Mouse (Mus musculus) cerebellum, postnatal 25 days (tissue): Measurements from ENCODE around the gene Gne.

Experiments
- DNase-seq, 2 experiments: peaks; one replicate each; pipeline ENCODE4 v3.0.0; 2021; ENCODE audit warnings: mixed read lengths in 2 of 2

The Gne gene

DNA sequence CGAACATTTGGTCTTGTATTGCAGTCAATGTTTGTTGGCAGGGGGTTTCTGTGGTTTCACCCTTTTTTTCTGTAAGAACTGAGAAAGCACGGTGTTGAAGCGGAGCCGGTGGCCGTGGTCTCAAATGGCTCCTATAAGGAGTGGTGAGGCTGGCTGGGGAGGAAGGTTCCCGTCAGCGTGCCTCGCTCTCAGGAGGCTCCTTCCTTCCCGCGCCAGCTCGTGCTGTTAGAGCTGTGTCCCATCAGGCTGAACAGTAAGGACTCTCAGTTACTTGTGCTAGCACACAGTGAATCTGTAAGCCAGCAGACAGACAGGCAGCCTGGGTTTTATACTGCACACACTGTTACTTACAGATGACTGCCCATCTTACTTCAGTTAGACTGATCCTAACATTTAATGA is 61.2 kb downstream of the Gne start:
- peak in 1 of 2 experiments; percentile 4 for DNase-seq

DNA sequence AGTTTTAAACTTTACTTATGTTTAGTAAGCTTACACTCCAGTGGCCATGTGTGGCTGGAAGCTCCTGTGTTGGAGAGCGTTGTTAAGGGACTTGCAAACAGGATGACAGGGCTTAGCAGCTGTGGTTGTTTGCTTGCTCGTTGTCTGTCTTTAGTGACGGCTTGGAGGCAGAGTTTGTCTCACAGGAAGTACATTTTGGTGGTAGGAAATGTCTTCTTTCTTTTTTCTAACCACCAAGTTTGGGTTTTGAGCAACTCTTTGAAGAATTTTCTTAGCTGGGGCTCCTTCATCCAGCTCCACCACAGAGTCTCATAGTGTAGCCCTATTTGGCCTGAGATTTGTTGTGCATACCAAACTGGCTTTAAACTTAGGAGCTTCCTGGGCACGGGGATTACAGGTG is 61.7 kb downstream of the Gne start:
- peak in 1 of 2 experiments; percentile 0 for DNase-seq

- peak in 1 of 2 experiments; percentile 2 for DNase-seq
These were observed 67.2 kb downstream of the Gne start for GRCm38 (mm10) chr4:44016791-44017190.

- peak in 1 of 2 experiments; percentile 2 for DNase-seq
These were observed 67.9 kb downstream of the Gne start for GRCm38 (mm10) chr4:44016071-44016470.

GRCm38 (mm10) chr4:44013391-44014070 is 70.4 kb downstream of the Gne start:
- peak in 1 of 2 experiments; percentile 1 for DNase-seq

- DNase-seq, result peak; percentile 92 to 94
These were observed 71.3 kb downstream of the Gne start for GRCm38 (mm10) chr4:44012376-44013367.

- no peak for DNase-seq
These were observed 72.2 kb downstream of the Gne start for GRCm38 (mm10) chr4:44011799-44012198.

DNA sequence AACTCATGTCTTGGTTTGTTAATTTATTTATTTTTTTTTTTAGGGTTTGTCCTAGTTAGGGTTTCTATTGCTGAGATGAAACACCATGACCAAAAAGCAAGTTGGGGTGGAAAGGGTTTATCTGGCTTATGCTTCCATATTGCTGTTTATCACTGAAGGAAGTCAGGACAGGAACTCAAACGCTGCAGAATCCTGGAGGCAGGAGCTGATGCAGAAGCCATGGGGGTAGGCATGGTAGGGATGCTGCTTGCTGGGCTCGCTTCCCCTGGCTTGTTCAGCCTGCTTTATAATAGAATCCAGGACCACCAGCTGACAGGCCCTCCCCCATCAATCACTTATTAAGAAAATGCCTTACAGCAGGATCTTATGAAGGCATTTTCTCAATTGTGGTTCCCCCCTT is 73.1 kb downstream of the Gne start:
- no peak for DNase-seq

DNA sequence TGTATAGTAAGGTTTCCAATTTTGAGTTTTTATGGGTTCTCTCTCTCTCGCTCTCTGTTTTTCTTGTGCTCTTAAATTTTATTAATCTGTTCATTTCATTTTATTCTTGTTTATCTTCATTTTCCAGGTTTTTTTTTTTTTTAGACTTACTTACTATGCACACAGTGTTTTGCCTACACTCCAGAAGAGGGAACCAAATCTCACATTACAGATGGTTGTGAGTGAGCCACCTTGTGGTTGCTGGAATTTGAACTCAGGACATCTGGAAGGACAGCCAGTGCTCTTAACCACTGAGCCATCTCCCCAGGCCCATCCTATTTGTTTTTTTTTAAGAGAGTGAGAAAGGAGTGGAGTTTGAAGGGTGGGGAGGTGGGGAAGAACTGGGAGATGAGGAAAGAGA is 73.8 kb downstream of the Gne start:
- no peak for DNase-seq

DNA sequence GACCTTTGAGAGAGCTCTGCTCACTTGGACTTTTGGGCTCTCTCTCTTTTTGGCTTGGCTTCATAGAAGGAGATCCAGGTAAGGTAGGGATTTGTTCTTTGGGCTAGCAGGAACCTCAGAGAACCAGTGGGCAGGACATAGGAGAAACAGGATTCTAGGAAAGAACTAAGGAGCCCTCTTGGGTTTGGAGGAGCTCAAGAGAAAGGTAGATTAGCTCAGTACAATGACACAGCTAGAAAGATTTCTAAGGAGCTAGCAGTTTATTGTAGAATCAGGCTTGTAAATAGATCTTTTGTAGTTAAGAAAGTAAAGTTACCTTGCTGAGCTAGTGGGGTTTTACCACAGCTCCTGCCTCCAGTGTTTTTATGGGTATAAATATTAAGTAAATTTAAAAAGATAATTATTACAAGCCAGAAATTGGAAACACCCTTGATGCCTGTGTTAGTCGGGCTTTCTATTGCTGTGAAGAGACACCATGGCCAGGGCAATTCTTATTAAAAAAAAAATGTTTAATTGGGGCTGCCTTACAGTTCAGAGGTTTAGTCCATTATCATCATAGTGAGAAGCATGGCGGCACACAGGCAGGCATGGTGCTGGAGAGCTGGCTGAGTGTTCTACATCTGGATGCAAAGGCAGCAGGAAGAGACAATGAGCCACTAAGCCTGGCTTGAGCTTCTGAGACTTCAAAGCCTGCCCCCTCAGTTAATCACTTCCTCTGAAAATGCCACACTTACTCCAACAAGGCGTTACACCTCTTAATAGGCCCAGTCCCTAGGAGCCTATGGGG is 79.2 kb downstream of the Gne start:
- DNase-seq, result no peak

- DNase-seq, result no peak
These were observed 79.9 kb downstream of the Gne start, which contains the start of gene Clta for GRCm38 (mm10) chr4:44004126-44004525. TSS of gene Clta (plus strand) at chr4:44004452.

DNA sequence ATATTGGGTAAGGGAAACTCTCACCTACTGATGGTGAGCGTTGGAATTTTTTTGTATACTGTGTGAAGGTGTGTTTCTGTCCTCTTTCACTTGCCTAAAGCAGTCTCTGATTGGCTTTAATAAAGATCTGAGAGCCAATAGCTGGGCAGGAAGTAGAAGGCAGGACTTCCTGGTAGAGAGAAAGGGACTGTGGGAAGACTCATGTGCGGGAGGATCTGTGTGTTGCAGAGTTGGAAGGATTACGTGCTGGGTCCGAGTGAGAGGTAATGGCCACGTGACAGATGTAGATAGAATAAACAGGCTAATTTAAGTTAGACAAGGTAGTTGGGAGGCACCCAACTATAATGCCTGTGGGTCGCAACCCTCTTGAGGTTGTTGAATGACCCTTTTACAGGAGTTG is 80.4 kb downstream of the Gne start:
- no peak for DNase-seq

DNA sequence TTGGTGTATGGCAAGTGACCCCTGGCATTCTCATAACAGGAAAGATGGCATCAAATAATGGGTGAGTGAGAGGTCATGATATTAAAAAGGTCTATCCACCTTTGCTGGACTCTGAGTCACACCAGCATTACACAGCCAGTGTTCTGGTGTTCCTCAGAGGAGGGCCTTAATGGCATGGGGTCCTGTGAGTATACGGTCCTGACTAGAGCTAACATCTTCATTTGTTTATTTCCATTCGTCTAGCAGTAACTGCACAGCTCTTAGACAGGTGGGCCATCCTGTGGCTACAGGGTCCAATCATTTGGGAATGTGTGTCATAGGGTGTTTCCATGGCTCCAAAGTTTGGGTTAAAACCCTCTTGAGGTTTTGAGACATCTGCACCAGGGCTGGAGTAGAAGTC is 89.6 kb downstream of the Gne start:
- no peak for DNase-seq

GRCm38 (mm10) chr4:43993072-43993471 is 90.9 kb downstream of the Gne start:
- DNase-seq, result peak in 1 of 2 experiments; percentile 0

DNA sequence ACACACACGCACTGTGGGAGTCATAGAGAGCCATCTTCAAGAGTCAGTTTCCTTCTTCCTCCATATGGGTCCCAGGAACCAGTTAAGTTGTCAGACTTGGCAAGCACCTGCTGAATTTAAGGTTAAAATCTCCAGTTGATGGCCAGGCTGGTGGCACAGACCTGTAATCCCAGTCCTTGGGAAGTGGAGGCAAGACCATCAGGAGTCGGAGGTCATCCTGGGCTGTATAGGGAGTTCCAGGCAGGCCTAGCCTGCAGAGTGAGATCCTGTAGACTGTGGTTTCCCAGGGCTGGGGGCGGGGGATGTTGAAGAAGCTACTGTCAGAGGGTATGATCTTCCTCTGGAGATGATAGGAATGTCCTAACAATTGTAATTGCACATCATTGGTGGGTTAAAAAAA is 95.0 kb downstream of the Gne start:
- DNase-seq, result peak in 1 of 2 experiments; percentile 0

- no peak for DNase-seq
These were observed 99.7 kb downstream of the Gne start for GRCm38 (mm10) chr4:43984326-43984725.
